Mouse (Mus musculus): ENCODE measurements around the gene Mrc1. TPM values are rescaled to one million over a fixed set of nuclear protein-coding genes. Genes with fewer than 3 reads are reported as not detected.

Gene Mrc1
- total RNA-seq, 2 experiments from 2014 or later = not detected

Other genes with a start within 250 kb of the Mrc1 start
- gene Hacd1, start 173.3 kb upstream of the Mrc1 start, total RNA-seq (2014; fragmentation: Nextera tagmentation) = 63.5 and 73.0 TPM in 2 replicates
- gene Hacd1, start 173.3 kb upstream of the Mrc1 start, total RNA-seq (2017) = 62.1 and 76.0 TPM in 2 replicates
- 36.3 and 40.5 TPM in 2 replicates for gene Stam, start 155.3 kb upstream of the Mrc1 start, total RNA-seq (2014; fragmentation: Nextera tagmentation)
- 33.3 and 43.9 TPM in 2 replicates for gene Stam, start 155.3 kb upstream of the Mrc1 start, total RNA-seq (2017)
- gene Tmem236, start 54.9 kb upstream of the Mrc1 start, total RNA-seq (2014; fragmentation: Nextera tagmentation) = not detected in 2 replicates
- not detected in 2 replicates for gene Tmem236, start 54.9 kb upstream of the Mrc1 start, total RNA-seq (2017)
- gene Slc39a12, start 158.9 kb downstream of the Mrc1 start, total RNA-seq (2014; fragmentation: Nextera tagmentation) = not detected in 2 replicates
- gene Slc39a12, start 158.9 kb downstream of the Mrc1 start, total RNA-seq (2017) = not detected in 2 replicates